Comparison of ENCODE assay signal across 16 mouse cellular contexts in the genomic region with DNA sequence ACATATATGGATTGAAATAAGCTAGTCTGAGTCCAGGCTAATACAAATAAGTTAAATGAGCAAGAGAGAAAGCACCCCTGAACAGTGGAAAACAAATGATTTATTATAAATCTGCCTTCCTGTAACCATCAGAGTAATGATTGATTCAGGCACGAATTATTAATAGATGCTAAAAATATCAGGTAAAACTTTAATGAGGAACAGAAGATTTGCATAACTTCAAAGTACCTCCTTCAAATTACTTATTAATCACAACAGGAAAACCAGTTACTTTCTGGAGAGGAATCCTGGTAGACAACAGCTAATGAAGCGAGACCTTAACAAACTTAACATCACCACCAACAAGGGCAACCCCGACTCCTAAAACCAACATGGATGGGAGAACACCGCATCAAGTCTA.
"Had no signal": no experiment of that assay in that cellular context is flagged by ENCODE, and none has a peak within 500 bp of the region (broad histone marks: within the 10 kb centered on the region; RNA-seq: fewer than 3 reads in every experiment).

No protein-coding gene starts in this region.

- H3K4me1 ChIP-seq: neural tube, embryonic 13.5 days; neural tube, embryonic 15.5 days; stomach, embryonic 15.5 days had no signal

- H3K27ac ChIP-seq: neural tube, embryonic 13.5 days; neural tube, embryonic 15.5 days; stomach, embryonic 15.5 days; stomach, postnatal 0 days had no signal

- DNase-seq: retina, postnatal 1 day; right cerebral cortex, adult 18-20 months; right cerebral cortex, postnatal 14 days; right cerebral cortex, postnatal 25 days; right cerebral cortex, postnatal 4 days; spleen, adult 18-20 months; thymus, adult 18-20 months; thymus, adult 2 months; thymus, postnatal 14 days; thymus, postnatal 25 days; thymus, postnatal 36 days; thymus, postnatal 4 days had no signal

- H3K36me3 ChIP-seq: neural tube, embryonic 13.5 days; neural tube, embryonic 15.5 days; stomach, embryonic 15.5 days had no signal

- H3K4me2 ChIP-seq: neural tube, embryonic 13.5 days; neural tube, embryonic 15.5 days; stomach, embryonic 15.5 days had no signal

- H3K4me3 ChIP-seq: neural tube, embryonic 13.5 days; neural tube, embryonic 15.5 days; stomach, embryonic 15.5 days had no signal

- H3K9me3 ChIP-seq: neural tube, embryonic 15.5 days; stomach, embryonic 15.5 days had no signal

- H3K27me3 ChIP-seq: neural tube, embryonic 13.5 days; neural tube, embryonic 15.5 days; stomach, embryonic 15.5 days had no signal

- H3K9ac ChIP-seq: neural tube, embryonic 13.5 days; neural tube, embryonic 15.5 days; stomach, embryonic 15.5 days had no signal
